Mouse (Mus musculus) G1E (cell line): Measurements from ENCODE around the gene Scarf1.

Experiments
- CTCF ChIP-seq: IDR thresholded peaks from 2 replicates; pipeline ENCODE4 v1.5.1; 2012; ENCODE audit warnings: low read depth, low read length, inconsistent platforms, mixed read lengths
- GATA1 ChIP-seq: IDR thresholded peaks from 2 replicates; pipeline ENCODE4 v1.6.1; 2012; ENCODE audit warnings: borderline replicate concordance, low read length, inconsistent platforms, mixed read lengths
- GATA2 ChIP-seq: IDR thresholded peaks from 2 replicates; pipeline ENCODE4 v1.6.1; 2012; ENCODE audit warnings: low read depth, low read length, inconsistent platforms, borderline replicate concordance
- POLR2AphosphoS5 ChIP-seq: IDR thresholded peaks from 2 replicates; pipeline ENCODE4 v1.6.1; 2012; ENCODE audit warnings: low read depth, low read length, inconsistent platforms; ENCODE audit not compliant: insufficient replicate concordance
- TAL1 ChIP-seq: conservative IDR thresholded peaks from 2 replicates; pipeline ENCODE4 v1.6.1; 2012; ENCODE audit warnings: low read depth, low read length, inconsistent platforms, mixed read lengths

GRCm38 (mm10) chr11:75566276-75567196 is 53.2 kb downstream of the Scarf1 start:
- TF ChIP-seq CTCF (no peak), GATA1 (no peak), POLR2AphosphoS5 (no peak), TAL1 (no peak), GATA2 (no peak)
